Mouse (Mus musculus) urinary bladder, postnatal 10 days (tissue): ENCODE measurements around the gene Arid3a.
A peak's percentile ranks its signal among the peaks of the same experiment; 100 is the strongest.
"Not testable (repeated sequence)": the region's sequence is repeated elsewhere in the genome, so short reads cannot be mapped to it uniquely, and the experiment has no call there.

ENCODE experiments used
- DNase-seq: peaks from one replicate; pipeline ENCODE4 v3.0.0; 2022; ENCODE audit warnings: low spot score

Gene Arid3a

DNA sequence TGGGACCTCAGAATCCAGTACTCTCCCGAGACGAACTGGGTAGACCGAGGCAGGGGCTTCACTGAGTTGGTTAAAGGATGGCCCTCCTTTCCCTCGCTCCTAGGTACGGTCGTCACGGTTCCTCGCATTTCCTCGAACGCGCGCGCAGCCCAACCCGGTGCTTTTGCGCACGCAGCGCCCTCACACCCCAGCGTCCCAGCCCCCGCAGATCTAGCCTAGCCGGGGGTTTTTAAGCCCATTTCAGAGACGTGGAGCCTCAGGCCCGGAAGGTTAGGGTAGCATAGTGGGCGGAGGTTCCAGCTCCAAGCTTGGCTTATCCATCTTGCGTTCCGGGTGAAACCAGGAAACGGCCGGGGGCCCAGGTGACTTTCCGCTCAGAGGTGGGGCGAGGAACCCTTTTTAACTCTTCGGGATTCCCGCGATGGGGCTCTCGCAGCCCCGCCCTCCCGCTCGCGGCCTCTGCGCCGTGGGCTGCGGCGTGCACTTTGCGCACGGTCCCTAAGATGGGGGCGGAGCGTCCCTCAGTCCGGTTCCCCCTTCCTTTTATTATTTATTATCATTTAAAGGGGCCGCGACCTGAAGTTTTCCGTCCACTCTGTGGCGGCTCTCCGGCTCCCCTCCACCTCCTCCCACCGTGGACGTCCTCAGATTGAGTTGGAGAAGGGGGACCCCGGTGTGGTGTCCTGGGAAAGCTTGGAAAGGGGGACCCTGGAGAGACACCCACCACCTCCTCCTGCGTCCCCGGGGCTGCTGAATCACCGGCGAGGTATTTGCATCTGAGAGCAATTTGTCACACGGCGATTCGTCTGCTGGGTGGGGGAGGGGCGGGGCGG lies at the start of gene Arid3a:
TSS of gene Arid3a (plus strand) at position 553 of the 833 bp plus-strand sequence.
- peak; percentile 54 for DNase-seq

DNA sequence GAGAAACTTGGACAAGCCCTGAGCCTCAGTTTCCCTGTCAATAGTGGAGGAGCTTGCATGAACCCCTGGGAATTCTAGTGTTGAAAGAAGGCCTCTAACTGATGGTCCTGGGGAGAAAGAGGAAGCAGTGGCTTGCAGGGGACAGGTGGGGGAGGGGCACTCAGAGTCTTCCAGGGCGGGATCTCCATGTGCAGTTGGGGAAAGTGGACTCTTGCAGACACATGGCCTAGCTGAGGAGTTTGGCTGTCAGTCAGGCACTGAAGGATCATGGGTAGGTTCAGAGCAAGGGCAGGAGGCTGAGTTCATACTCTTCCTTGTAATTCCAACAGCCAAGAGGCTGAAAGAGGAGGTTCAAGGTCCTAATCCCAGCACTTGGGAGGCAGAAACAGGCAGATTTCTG lies 49.7 kb upstream of the Arid3a start:
- no peak for DNase-seq

DNA sequence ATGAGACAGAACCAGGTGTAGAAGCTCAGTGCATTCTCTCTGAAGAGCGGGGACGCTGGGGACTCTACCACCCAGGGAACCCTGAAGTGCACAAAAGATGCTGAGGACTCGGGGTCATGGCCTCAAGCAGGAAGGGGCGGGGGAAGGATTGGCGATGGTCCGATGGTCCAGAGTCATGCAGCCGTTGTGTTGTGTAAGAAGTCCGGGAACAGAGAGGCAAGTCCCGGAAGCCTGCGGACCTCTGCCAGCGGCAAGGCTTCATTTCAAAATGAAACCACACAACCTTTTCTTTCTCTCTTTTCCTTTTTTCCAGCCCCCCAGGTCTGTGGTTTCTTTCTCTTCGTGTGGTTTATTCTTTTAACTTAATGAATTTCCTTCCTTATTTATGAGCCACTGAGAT lies 49.1 kb upstream of the Arid3a start:
- no peak for DNase-seq

DNA sequence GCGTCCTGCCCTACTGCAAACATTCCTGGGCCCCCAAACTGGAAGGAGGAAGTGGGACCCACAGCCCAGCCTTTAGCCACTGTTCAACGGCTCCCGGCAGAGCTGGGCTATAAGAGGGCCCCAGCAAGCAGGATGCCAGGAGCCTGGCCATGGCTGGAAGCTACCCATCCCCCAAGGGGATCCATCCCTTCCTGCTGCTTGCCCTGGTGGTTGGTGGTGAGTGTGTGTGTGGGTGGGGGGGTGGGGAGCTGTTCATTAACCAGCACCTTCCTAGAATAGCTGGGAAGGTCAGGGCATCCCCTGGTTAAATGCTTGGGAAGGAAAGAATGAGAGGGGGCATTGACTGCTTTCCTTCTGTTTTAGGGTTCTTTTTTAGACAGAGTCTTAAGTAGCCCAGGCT lies 47.3 kb upstream of the Arid3a start:
- DNase-seq = no peak

DNA sequence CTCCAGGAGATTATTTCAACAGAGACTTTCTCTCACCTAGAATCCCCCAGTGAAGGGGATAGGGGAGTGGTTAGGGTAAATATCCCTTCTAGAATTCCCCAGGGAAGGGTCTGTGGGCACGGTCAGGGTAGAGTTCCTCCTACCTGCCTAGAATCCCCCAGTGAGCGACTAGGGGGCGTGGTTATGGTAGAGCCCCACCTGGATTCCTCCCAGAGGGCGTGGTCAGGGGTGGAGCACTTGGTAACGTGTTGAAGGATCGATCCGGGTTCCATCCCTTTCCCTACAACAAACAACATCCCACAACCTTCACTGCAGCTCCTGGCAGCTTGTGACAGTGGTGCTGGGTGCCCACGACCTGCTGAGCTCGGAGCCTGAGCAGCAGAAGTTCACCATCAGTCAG lies 46.1 kb upstream of the Arid3a start:
- no peak for DNase-seq

DNA sequence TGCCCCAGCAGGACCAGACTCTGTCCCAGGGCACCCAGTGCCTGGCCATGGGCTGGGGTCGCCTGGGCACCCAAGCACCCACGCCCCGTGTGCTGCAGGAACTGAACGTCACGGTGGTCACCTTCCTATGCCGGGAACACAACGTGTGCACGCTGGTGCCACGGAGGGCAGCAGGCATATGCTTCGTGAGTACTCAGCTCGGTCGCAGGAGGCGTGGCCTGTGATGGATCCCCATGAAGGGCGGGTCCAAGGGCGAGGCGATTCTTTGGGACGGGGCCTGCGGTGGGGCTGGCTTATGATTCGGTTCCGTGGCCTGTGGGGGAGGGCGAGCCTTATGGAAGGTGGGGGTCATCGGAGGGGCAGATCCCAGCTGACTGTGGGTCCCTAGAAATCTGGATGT lies 44.9 kb upstream of the Arid3a start:
- no peak for DNase-seq

DNA sequence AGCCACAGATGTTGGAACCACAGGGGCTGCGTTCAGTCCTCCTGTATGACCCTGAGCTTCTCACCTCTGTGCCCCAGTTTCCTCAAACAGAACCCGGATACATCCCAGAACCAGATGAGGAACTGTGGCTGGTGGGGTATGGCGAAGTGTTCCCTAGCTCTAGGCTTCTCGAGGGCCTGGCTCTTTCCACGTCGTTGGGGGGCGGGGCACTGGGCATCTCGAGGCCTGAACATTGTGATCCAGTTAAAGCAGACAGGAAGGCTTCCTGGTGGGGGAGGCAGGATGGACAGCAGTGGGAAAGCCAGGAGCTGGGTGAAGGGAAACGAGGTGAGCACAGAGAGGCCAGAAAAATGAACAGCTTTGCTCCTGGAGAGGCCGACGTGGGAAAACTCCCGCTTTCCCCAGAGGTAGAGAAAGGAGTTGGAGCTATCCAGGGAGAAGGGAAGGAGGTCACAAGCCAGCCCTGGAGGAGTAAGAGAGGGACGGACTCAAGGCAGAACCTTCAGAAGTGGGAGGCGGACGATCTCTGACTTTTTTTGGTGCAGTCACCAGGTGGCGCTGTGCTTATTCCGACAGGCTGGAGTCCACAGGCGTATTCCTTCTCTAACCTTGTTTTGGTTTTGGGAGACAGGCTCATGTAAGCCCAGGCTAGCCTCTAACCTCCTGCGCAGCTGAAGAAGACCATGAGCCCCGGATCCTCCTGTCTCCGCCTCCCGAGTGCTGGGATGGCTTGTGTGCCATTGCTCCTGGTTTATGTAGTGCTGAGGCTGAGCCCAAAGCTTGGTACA lies 43.4 kb upstream of the Arid3a start:
- no peak for DNase-seq

DNA sequence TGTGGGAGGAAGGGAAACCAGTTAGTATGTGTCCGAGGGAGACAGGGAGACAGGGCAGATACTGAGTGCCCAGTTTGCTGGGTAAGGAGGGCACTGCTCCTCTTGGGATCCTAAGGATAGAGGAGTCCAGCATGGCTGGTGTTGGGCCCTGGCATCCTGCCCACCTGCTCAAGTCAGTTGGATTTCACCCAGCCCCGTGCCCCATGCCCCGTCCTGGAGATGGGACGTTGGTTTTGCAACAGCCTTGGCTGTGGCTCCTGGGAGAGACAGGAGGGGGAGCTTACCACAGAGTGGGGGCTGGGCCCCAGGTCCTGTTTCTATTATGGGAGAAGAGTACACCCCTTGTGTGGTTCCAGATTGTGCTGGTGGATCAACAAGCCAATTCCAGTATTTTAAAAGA lies 42.4 kb upstream of the Arid3a start:
- no peak for DNase-seq

DNA sequence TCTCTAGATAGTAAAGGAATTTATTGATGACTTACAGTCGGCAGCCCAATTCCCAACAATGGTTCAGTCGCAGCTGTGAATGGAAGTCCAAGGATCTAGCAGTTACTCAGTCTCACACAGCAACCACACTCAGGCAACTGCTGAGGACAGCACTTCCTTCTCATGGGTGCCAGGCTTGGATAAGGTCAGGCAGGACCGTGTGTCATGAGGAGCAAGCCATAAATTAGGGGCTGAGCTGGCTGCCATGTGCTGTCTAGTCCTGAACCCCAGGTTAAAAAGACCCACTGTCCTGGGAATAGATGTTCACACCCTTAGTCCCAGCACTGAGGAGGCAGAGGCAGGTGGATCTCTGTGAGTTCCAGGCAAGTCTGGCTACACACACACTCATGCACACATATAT lies 41.9 kb upstream of the Arid3a start:
- DNase-seq = not testable (repeated sequence)

DNA sequence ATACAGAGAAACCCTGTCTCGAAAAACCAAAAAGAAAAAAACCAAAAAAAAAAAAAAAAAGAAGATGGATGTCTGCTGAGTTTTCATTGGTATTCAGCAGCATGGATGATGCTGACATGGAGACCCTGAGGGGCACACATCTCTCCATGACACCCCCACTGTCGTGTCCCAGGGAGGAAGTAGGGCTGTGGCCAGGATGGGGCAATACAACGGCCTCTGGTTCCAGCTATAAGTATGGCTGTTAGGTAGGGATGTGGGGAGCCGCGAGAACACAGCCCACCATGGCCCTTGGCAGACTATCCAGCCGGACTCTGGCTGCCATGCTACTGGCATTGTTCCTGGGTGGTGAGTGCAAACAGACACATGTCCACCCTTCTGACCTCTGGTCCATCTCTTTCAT lies 40.8 kb upstream of the Arid3a start, which contains the start of gene Elane:
TSS of gene Elane (plus strand) at position 194 of the 400 bp plus-strand sequence.
- DNase-seq = no peak

DNA sequence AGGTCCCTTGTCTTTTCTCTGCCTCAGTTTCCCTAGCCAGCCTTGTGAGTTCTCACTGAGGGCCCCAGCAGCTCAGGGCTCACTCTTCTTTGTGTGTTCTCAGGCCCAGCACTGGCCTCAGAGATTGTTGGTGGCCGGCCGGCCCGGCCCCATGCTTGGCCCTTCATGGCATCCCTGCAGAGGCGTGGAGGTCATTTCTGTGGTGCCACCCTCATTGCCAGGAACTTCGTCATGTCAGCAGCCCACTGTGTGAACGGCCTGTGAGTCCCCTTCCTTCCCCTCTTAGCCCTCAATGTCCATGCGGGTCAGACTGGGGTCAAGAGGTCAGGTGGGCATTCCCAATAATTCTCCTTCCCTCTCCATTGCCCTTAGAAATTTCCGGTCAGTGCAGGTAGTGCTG lies 40.2 kb upstream of the Arid3a start:
- DNase-seq = no peak

DNA sequence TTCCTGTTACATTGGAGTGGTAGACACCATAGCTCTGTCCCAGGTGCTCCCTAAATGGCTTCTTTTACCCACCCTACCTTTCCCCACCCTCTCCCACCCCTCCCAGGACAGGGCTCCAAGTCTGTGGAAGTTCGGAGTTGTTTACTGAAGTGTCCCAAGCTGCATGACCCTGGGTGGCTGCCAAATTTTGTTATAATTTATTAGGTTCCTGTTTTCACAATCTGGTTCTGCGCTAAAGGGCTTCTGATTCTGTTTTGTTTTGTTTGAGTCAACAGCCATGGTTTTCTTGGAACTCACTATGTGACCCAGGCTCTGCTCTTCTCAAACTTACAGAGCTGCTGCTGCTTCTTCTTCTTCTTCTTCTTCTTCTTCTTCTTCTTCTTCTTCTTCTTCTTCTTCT lies 37.5 kb upstream of the Arid3a start:
- no peak for DNase-seq

DNA sequence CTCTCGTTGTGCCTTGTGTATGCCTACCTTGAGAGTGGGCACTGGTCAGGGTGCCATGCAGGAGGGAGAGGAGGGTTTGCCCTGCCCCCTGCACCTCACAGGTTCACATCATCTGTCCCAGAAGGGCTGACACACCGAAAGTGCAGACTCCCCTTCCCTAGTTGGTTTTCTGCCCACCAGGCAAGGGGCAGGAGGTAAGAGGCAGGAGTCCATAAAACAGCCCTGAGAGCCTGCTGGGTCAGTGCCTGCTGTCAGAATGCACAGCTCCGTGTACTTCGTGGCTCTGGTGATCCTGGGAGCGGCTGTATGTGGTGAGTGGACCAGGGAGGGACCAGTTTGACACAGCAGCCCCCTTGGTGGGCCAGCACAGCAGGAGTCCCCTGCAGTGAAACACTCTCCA lies 36.2 kb upstream of the Arid3a start, which contains the start of gene Cfd:
TSS of gene Cfd (plus strand) at position 184 of the 400 bp plus-strand sequence.
- DNase-seq = no peak

DNA sequence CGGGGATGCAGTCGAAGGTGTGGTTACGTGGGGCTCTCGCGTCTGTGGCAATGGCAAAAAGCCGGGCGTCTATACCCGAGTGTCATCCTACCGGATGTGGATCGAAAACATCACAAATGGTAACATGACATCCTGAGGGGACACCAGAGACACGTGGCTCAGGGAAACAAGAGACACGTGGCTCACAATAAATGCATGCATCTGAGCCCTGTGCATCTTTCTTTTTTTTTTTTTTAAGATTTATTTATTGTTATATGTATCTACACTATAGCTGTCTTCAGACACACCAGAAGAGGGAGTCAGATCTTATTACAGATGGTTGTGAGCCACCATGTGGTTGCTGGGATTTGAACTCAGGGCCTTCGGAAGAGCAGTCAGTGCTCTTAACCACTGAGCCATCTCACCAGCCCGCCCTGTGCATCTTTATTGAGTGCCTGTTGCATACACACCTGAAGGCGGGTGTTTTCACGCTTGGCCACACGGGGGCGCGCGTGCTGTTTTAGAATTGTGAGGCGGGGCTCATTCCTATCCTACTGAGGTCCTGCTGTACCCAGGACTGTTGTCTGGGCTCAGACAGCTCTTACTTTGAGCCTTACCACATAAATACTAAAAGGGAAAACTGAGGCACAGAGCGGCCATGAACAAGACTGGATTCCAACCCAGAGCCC lies 34.3 kb upstream of the Arid3a start:
- peak; percentile 50 for DNase-seq

DNA sequence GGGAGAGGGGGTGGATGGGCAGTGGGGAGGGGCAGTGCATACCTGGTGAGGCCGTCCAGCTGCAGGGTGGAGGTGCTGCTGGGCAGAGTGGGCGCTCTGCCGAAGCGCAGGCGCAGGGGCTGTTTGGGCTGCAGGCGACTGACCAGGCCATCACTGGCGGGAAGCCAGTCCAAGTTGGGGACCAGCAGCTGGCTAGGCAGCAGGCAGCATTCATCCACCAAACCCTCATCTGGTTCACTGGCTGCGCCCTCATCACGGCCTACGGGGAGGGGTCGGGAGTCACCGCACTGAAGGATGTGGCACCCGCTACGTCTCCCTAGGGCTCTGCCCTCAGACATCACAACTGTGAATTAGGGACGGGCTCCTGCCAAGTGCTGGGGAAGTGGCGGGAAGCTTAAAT lies 30.5 kb upstream of the Arid3a start:
- DNase-seq = no peak

DNA sequence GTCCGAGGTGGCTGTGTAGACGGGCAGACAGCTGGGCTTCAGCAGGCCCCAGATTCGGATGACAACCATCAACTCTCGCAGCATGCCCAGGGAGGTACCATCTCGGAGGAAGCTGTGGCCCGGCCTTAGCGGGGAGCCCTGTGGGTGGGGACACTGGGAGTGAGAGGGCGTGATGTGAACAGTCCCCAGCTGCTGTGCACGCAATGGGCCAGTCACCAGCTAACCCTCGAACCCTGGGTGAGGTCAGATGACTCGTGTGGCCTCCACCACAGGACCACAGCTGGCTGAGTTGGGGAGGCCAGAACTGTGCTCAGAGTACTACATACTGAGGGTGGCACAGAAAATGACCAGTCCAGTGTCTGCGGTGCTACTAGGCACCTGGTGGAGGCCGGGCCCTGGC lies 30.0 kb upstream of the Arid3a start:
- DNase-seq = no peak

DNA sequence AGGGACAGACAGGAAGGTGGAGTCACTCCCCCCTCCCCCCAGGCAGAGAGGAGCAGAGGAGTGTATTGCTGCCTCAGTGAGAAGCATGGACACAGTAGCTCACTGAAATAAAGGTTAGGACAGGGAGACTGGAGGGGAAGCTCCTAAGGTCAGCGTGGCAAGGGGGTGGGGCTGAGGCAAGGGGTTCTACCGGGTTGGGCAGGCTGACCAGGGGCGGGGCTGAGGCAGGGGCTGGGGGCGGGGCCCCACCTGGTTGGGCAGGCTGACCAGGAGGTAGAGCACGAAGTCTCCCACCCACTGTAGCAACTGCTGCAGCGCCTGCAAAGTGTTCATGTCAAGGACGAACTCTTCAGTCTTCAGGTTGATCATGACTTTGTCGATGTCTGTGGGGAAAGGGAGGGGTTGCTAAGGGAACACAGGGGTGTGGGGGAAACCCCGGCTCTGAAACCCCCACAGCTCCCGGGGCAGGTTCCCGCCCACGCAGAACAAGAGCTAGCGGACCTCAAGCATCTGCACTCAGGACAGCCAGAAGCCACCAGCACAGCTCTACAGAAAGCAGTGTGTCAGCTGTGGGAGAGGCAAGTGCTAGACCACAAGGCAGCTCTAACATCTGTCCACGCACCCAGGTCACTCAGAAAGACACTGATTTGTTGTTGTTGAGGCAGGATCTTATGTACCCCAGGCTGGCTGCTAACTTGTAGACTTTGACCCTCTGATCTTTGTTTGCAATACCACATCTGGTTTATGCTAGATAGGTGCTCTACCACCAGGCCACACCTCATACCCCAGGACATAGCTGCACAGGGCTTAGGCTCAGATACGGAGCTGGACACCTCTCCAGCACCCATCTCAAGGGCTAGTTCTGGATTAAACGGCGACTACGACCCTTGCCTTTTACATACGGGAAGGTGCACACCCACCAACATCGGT lies 29.3 kb upstream of the Arid3a start:
- no peak for DNase-seq

DNA sequence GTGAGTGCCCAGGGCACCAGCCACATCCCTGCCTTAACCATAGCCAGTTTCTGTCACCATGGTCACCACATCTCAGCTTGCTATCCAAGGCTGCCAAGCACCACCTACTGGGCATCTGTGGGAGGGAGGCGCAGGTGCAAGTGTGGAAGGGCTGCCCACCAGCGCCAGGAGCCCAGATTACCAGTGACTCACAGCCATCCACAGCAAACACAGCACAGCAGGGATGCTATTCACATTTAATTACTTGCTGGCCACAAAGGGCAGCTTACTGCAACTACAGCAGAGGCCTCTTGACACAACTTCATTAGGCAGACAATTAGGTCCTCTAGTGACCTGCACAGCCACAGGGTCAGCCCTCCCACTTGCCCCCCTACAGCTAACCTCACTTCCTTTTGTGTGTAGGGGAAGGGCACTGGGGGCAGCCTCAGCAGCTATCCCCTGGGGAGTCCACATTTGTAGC lies 25.9 kb upstream of the Arid3a start:
- DNase-seq = no peak

DNA sequence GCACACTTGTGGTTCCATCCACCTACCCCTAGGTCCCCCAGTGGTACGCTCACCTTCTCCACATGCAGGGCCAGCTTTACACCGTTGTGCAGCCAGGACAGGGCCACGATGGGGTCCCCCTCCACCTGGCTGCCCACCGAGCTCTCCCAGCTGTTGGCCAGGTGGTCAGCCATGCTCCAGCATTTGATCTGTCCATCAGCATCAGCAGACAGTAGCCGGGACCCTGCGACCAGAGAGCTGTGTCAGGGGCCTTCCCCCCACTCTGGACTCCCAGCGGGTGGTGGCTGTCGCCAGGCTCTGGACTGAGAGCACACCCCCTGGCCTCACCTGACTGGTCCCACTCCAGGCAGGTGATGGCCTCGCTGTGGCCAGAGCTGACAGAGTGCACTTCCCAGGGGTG lies 20.1 kb upstream of the Arid3a start:
- no peak for DNase-seq

DNA sequence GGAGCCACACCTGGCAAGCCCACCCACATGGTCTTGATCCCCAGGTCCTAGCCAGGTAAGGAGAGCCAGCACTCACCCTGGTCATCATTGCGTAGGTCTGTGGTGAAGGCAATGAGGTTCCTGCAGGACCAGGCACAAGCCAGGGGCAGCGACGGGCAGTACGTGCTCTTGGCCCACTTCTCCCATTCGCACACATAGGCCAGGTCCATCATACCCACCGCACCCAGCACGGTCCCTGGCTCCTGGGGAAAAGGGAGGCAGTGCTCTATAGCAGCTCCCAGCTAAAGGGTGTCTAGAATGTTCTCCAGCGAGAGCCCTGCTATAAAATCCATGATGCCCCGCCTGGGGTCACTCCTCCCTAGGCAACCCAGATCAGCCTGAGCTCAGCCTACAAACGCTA lies 19.4 kb upstream of the Arid3a start:
- DNase-seq = no peak
